Mouse (Mus musculus) liver, adult 2 months (tissue): Measurements from ENCODE around the gene Mas1.

ENCODE experiments used
- CTCF ChIP-seq: fragments of 200-500 bp; IDR thresholded peaks from 2 replicates; pipeline ENCODE4 v1.5.1; 2011; ENCODE audit warnings: low read depth, low read length, control low read depth
- POLR2A ChIP-seq: fragments of 200-500 bp; IDR thresholded peaks from 2 replicates; pipeline ENCODE4 v1.6.1; 2011; ENCODE audit warnings: low read length, control low read depth; ENCODE audit not compliant: insufficient read depth; ENCODE audit errors: extremely low read depth

- no peak for TF ChIP-seq CTCF
- TF ChIP-seq POLR2A = no peak
Measured at GRCm38 (mm10) chr17:12859006-12859520, 8.9 kb downstream of the Mas1 start.
